Mouse (Mus musculus) liver, postnatal 0 days (tissue): Measurements from ENCODE around the gene Gm20388.

Experiments used
- CTCF ChIP-seq: sonication (generic); IDR thresholded peaks from 2 replicates; pipeline ENCODE4 v1.5.1; 2016; ENCODE audit warnings: antibody characterized with exemption, low read depth
- EP300 ChIP-seq: IDR thresholded peaks from 2 replicates; pipeline ENCODE4 v1.6.1; 2016; ENCODE audit warnings: antibody characterized with exemption, low read depth, mild to moderate bottlenecking

- TF ChIP-seq EP300 (no peak), CTCF (no peak)
Observed at GRCm38 (mm10) chr8:119994114-119994513, 83.5 kb downstream of the Gm20388 start.
